22 mouse cellular contexts compared by ENCODE assay signal in the genomic region with DNA sequence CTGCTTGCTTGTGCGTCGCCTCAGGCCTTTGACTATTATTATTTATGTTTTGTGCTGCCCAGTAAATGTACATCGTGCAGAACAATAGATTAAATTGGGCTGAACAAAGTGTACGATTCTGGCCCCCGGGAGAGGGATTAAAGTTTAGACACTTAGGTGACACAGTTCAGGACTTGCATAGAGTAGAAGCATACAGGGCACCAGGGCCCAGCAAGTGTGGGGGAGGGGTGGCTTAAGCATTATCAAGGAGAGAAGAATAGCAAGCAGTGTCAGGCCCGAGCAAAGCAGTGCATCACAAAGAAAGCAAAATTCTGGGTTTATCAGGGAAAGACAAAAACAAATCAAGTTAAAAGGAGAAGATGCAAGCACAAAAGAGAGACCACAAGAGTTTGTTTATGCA.
DNase-seq lines count a peak whose midpoint lies in the region; ATAC-seq and TF ChIP-seq lines count a peak whose summit lies in the region.
"Had no signal": no experiment of that assay in that cellular context is flagged by ENCODE, and none has a peak within 500 bp of the region (broad histone marks: within the 10 kb centered on the region; RNA-seq: fewer than 3 reads in every experiment).

No protein-coding gene starts in this region.

- no peaks in the 10 kb centered on the region for H3K4me1 ChIP-seq in testis, adult 2 months (ENCODE audit: control insufficient read depth, insufficient read depth, low read length)
- H3K4me1 ChIP-seq in heart, embryonic 12.5 days (replicated peaks), result peaks cover 11% of the 10 kb centered on the region
- H3K4me1 ChIP-seq: limb, embryonic 15.5 days; liver, embryonic 15.5 days had no signal

- no peak for TF ChIP-seq POLR2A in testis, adult 2 months (IDR thresholded peaks at IDR 0.05; ENCODE audit: control insufficient read depth, low read depth, low read length)

- no peaks in the 10 kb centered on the region for H3K9me3 ChIP-seq in heart, embryonic 12.5 days (replicated peaks)
- H3K9me3 ChIP-seq: heart, embryonic 15.5 days; limb, embryonic 15.5 days; liver, embryonic 15.5 days had no signal

- no peak overlapping the region for H3K4me3 ChIP-seq in testis, adult 2 months (ENCODE audit: control insufficient read depth, low read depth, low read length)
- H3K4me3 ChIP-seq in heart, embryonic 12.5 days, result no peak overlapping the region
- H3K4me3 ChIP-seq: heart, adult 2 months; heart, embryonic 15.5 days; layer of hippocampus, adult 2 months; limb, embryonic 15.5 days; liver, embryonic 15.5 days had no signal

- no peak for TF ChIP-seq CTCF in testis, adult 2 months (IDR thresholded peaks at IDR 0.05; ENCODE audit: control insufficient read depth, insufficient read depth, insufficient replicate concordance, low read depth, low read length)

- H3K36me3 ChIP-seq in testis, adult 2 months (ENCODE audit: control insufficient read depth, insufficient read depth, low read length), result no peaks in the 10 kb centered on the region
- no peaks in the 10 kb centered on the region for H3K36me3 ChIP-seq in heart, embryonic 12.5 days
- H3K36me3 ChIP-seq: G1E; heart, embryonic 15.5 days; limb, embryonic 15.5 days; liver, embryonic 15.5 days had no signal

- H3K27me3 ChIP-seq in testis, adult 2 months (ENCODE audit: control insufficient read depth, insufficient read depth, low read length), result no peaks in the 10 kb centered on the region
- H3K27me3 ChIP-seq in heart, embryonic 12.5 days (replicated peaks), result no peaks in the 10 kb centered on the region
- H3K27me3 ChIP-seq: heart, embryonic 15.5 days; limb, embryonic 15.5 days; liver, embryonic 15.5 days had no signal

- no peak overlapping the region for H3K4me2 ChIP-seq in heart, embryonic 12.5 days
- H3K4me2 ChIP-seq: heart, embryonic 15.5 days; limb, embryonic 15.5 days; liver, embryonic 15.5 days had no signal

- peak; percentile 18 for DNase-seq in adrenal gland, adult 2 months
- DNase-seq in adrenal gland, adult 18-20 months (ENCODE audit: low spot score in 2 of 2), result no peak
- DNase-seq in heart, adult 11 months, result peak; percentile 58
- DNase-seq in heart, adult 18-20 months, result no peak
- DNase-seq in testis, postnatal 10 days (ENCODE audit: low spot score), result no peak
- no peak for DNase-seq in adipocyte (ENCODE audit: low spot score)
- DNase-seq: cerebellum, adult 11-12 months; cerebellum, postnatal 36 days; gastrocnemius, postnatal 10 days; heart, adult 2 months; heart, postnatal 4 days; kidney, adult 18-20 months; thymus, postnatal 36 days had no signal

- peak overlapping the region; percentile 6; the same call in 1 of the 2 replicates for H3K27ac ChIP-seq in testis, adult 2 months (ENCODE audit: control insufficient read depth, insufficient read depth, low read depth, low read length)
- no peak overlapping the region for H3K27ac ChIP-seq in heart, embryonic 12.5 days (ENCODE audit: poor library complexity, severe bottlenecking)
- H3K27ac ChIP-seq: heart, adult 2 months; heart, embryonic 15.5 days; layer of hippocampus, adult 2 months; limb, embryonic 15.5 days; liver, embryonic 15.5 days; macrophage had no signal

- no peak overlapping the region for H3K9ac ChIP-seq in heart, embryonic 12.5 days
- H3K9ac ChIP-seq: heart, embryonic 15.5 days; limb, embryonic 15.5 days; liver, embryonic 15.5 days had no signal

- WGBS in heart, embryonic 12.5 days, result 63% methylated on average over 6 of the region's 6 CpGs

- ATAC-seq in heart, embryonic 12.5 days (ENCODE audit: insufficient number of reproducible peaks, low FRiP score), result no peak
- ATAC-seq: CD4-positive, CD25-positive, alpha-beta regulatory T cell, adult 4 months had no signal

Comparison
In these comparisons a context has a peak if more than half of its experiments do, and no peak if none do; other contexts are left out.
1. DNase-seq: peak in adrenal gland, adult 2 months (single experiment) and heart, adult 11 months (single experiment); none in adrenal gland, adult 18-20 months (0 of 2), heart, adult 18-20 months (0 of 2), testis, postnatal 10 days (single experiment) and adipocyte (single experiment).